Mouse (Mus musculus): ENCODE results near the gene Zscan29.

DNA sequence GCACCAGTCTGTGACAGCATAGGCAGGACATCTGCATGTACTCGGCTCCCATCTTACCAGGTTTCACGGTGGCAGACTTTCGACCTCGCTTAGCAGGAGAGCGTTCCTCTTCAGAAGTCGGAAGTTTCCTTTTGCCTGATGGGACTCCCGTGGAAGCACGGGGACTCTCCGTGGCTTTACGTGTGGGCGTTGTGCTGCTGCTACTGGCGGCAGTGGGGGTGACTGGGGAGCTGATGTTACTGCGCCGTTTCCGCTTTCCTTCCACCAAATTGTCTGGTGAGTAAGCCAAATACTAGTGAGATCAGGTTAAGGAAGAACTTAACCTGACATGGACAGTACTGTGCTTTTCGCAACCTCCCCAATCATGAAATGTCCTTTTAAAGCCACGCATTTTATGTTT is 33.4 kb upstream of the Zscan29 start:
- TF ChIP-seq CTCF (IDR thresholded peaks at IDR 0.05; ENCODE audit: low read depth) (no peak), EP300 (optimal IDR thresholded peaks at IDR 0.05) (no peak)
